Mouse (Mus musculus) liver, embryonic 14.5 days (tissue): Measurements from ENCODE around the gene Col6a6. TPM values are rescaled to one million over a fixed set of nuclear protein-coding genes. Genes with fewer than 3 reads are reported as not detected.

Source experiments
- ATAC-seq: fragments of 200-750 bp; cut with Nextera tagmentation; 2 replicates; pipeline ENCODE4 v1.8.0; 2017; ENCODE audit warnings: moderate number of reproducible peaks, mild to moderate bottlenecking, moderate library complexity; ENCODE audit not compliant: insufficient read depth
- DNase-seq, 3 experiments: peaks; one replicate each; pipeline ENCODE4 v3.0.0-alpha.2; 2012 to 2013; ENCODE audit warnings: low read depth in 3 of 3, low spot score in 3 of 3
- H3K27ac ChIP-seq: fragments of 300-500 bp; sonication (generic); 2 replicates; pipeline ENCODE4 v1.5.1; 2014; ENCODE audit warnings: moderate library complexity, mild to moderate bottlenecking, control low read depth, inconsistent platforms
- H3K27me3 ChIP-seq: fragments of 300-500 bp; sonication (generic); 2 replicates; pipeline ENCODE4 v1.6.1; 2014; ENCODE audit warnings: mild to moderate bottlenecking, low read length, moderate library complexity; ENCODE audit not compliant: control insufficient read depth, insufficient read depth
- H3K36me3 ChIP-seq: fragments of 300-500 bp; sonication (generic); replicated peaks from 2 replicates; pipeline ENCODE4 v1.6.1; 2014; ENCODE audit warnings: low read depth; ENCODE audit not compliant: control insufficient read depth, insufficient read depth
- H3K4me1 ChIP-seq, 2 experiments: fragments of 200-500 bp in 1 of 2; fragments of 300-500 bp in 1 of 2; sonication (generic) in 1 of 2; replicated peaks; 2 replicates each; pipeline ENCODE4 v1.6.1; 2012 to 2014; ENCODE audit warnings: antibody characterized with exemption in 1 of 2, inconsistent platforms in 1 of 2, low read length in 1 of 2; ENCODE audit not compliant: control insufficient read depth in 2 of 2, insufficient read depth in 2 of 2
- H3K4me2 ChIP-seq: fragments of 300-500 bp; sonication (generic); 2 replicates; pipeline ENCODE4 v1.6.1; 2014; ENCODE audit warnings: low read depth, mild to moderate bottlenecking, control low read depth, moderate library complexity
- H3K4me3 ChIP-seq, 2 experiments: fragments of 200-500 bp in 1 of 2; fragments of 300-500 bp in 1 of 2; sonication (generic) in 1 of 2; 2 replicates each; pipeline ENCODE4 v1.5.1; 2012 to 2014; ENCODE audit warnings: low read depth in 2 of 2, low read length in 2 of 2, mild to moderate bottlenecking in 2 of 2, control low read depth in 1 of 2, inconsistent platforms in 1 of 2, moderate library complexity in 1 of 2; ENCODE audit not compliant: insufficient read depth in 1 of 2
- H3K9ac ChIP-seq: fragments of 300-500 bp; sonication (generic); replicated peaks from 2 replicates; pipeline ENCODE4 v1.6.1; 2014; ENCODE audit warnings: mild to moderate bottlenecking, control low read depth, moderate library complexity
- H3K9me3 ChIP-seq: fragments of 300-500 bp; sonication (generic); 2 replicates; pipeline ENCODE4 v1.6.1; 2016; ENCODE audit warnings: low read length, mixed read lengths; ENCODE audit not compliant: control insufficient read depth
- CTCF ChIP-seq: IDR thresholded peaks from 2 replicates; pipeline ENCODE4 v1.5.1; 2016; ENCODE audit warnings: antibody characterized with exemption, low read depth, control low read depth
- EP300 ChIP-seq: IDR thresholded peaks from 2 replicates; pipeline ENCODE4 v1.6.1; 2016; ENCODE audit warnings: antibody characterized with exemption, low read depth
- WGBS: fragments of 180-500 bp; shearing (Covaris S2); extraction: QIAGEN DNeasy Blood & Tissue Kit; methylation state at CpG from one replicate; pipeline ENCODE4 v1.1.7; 2014; ENCODE audit not compliant: insufficient replicate concordance; 5-methylcytosine and 5-hydroxymethylcytosine counted together
- polyA plus RNA-seq, 2 experiments: library from polyadenylated mRNA; depleted of rRNA in 1 of 2; stranded (reverse) in 1 of 2; unstranded in 1 of 2; fragments of >200 nt; fragmentation: Nextera tagmentation in 1 of 2; extraction: Ambion mirVana in 1 of 2; gene quantifications; 2 replicates each; pipeline versions ENCODE4 v1.2.1 to v1.2.3; 2012 to 2014

Gene Col6a6
- polyA plus RNA-seq, 2 experiments, result 0.15 to 0.18 TPM

DNA sequence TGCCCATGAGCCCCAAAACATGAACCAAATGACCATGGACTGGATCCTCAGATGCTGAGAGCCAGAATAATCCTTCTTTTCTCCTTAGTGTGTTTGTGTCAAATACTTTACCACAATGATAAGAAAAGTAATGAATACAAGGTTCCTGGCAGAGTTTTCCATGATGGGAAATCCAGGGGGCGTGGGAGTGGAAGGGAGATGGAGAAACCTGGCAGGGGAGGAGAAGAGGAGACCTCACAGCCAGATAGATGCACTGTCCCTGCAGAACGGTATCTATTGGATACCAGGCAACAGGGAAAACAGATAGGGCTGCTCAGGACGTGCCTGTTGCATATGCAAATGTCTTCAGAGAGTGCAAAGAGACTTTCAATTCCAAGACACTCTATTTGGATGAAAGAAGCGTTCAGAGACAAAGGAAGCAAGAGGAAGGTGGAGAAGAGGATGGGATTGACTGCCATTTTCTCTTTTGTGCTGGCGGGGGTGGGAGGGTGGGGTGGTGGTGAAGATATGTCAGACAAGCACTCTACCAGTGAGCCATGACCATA is 108.0 kb downstream of the Col6a6 start:
- TF ChIP-seq EP300, result no peak
- no peak for TF ChIP-seq CTCF
- no peak overlapping the region for H3K4me2 ChIP-seq
- no peak for DNase-seq
- H3K36me3 ChIP-seq, result no peaks in the 10 kb centered on the region
- H3K9ac ChIP-seq, result no peak overlapping the region
- no peak overlapping the region for H3K27ac ChIP-seq
- no peak for ATAC-seq
- 31% methylated on average over 5 of the region's 5 CpGs for WGBS
- no peaks in the 10 kb centered on the region for H3K9me3 ChIP-seq
- H3K4me1 ChIP-seq, result no peaks in the 10 kb centered on the region
- no peak overlapping the region for H3K4me3 ChIP-seq
- no peaks in the 10 kb centered on the region for H3K27me3 ChIP-seq

- Histone ChIP-seq H3K9ac (no peak overlapping the region), H3K36me3 (no peaks in the 10 kb centered on the region), H3K4me1 (no peaks in the 10 kb centered on the region), H3K27ac (no peak overlapping the region), H3K4me3 (no peak overlapping the region), H3K4me2 (no peak overlapping the region), H3K27me3 (no peaks in the 10 kb centered on the region), H3K9me3 (no peaks in the 10 kb centered on the region)
- DNase-seq, result no peak
- no peak for ATAC-seq
- 60% methylated on average over 7 of the region's 7 CpGs for WGBS
- TF ChIP-seq CTCF (no peak), EP300 (no peak)
Observed at GRCm38 (mm10) chr9:105719367-105719766, 108.6 kb downstream of the Col6a6 start.

- H3K4me1 ChIP-seq, result no peaks in the 10 kb centered on the region
- H3K9me3 ChIP-seq, result no peaks in the 10 kb centered on the region
- no peak overlapping the region for H3K4me3 ChIP-seq
- 69% methylated on average over 3 of the region's 3 CpGs for WGBS
- H3K27me3 ChIP-seq, result no peaks in the 10 kb centered on the region
- no peak for TF ChIP-seq CTCF
- TF ChIP-seq EP300, result no peak
- H3K9ac ChIP-seq, result no peak overlapping the region
- H3K27ac ChIP-seq, result no peak overlapping the region
- ATAC-seq (no peak), DNase-seq (no peak)
- no peak overlapping the region for H3K4me2 ChIP-seq
- H3K36me3 ChIP-seq, result no peaks in the 10 kb centered on the region
Observed at GRCm38 (mm10) chr9:105712049-105712448, 115.9 kb downstream of the Col6a6 start.

- Histone ChIP-seq H3K27me3 (no peaks in the 10 kb centered on the region), H3K9me3 (no peaks in the 10 kb centered on the region), H3K27ac (no peak overlapping the region), H3K4me1 (no peaks in the 10 kb centered on the region), H3K9ac (no peak overlapping the region), H3K36me3 (no peaks in the 10 kb centered on the region), H3K4me3 (no peak overlapping the region), H3K4me2 (no peak overlapping the region)
- ATAC-seq (no peak), DNase-seq (no peak)
- 88% methylated on average over 1 of the region's 1 CpGs for WGBS
- no peak for TF ChIP-seq CTCF
- no peak for TF ChIP-seq EP300
Observed at GRCm38 (mm10) chr9:105705011-105705410, 122.9 kb downstream of the Col6a6 start.

- DNase-seq, result no peak
- Histone ChIP-seq H3K4me2 (no peak overlapping the region), H3K9ac (no peak overlapping the region), H3K36me3 (no peaks in the 10 kb centered on the region), H3K4me3 (no peak overlapping the region), H3K4me1 (no peaks in the 10 kb centered on the region), H3K9me3 (no peaks in the 10 kb centered on the region), H3K27me3 (no peaks in the 10 kb centered on the region), H3K27ac (no peak overlapping the region)
- TF ChIP-seq CTCF (no peak), EP300 (no peak)
- ATAC-seq, result no peak
- WGBS, result 70% methylated on average over 16 of the region's 16 CpGs
Observed at GRCm38 (mm10) chr9:105704226-105704932, 123.6 kb downstream of the Col6a6 start.
